Mouse (Mus musculus) megakaryocyte, embryonic 14.5 days (primary cell): ENCODE measurements around the gene Timp3. TPM values are rescaled to one million over a fixed set of nuclear protein-coding genes. Genes with fewer than 3 reads are reported as not detected.

ENCODE experiments used
- H3K27me3 ChIP-seq: replicated peaks from 2 replicates; pipeline ENCODE3; 2012; ENCODE audit warnings: inconsistent platforms
- H3K36me3 ChIP-seq: replicated peaks from 2 replicates; pipeline ENCODE3; 2012; ENCODE audit warnings: low read length, inconsistent platforms, mixed read lengths
- H3K4me1 ChIP-seq: 2 replicates; pipeline ENCODE4 v1.6.1; 2012; ENCODE audit warnings: inconsistent platforms
- H3K4me3 ChIP-seq: replicated peaks from 2 replicates; pipeline ENCODE3; 2012; ENCODE audit warnings: moderate library complexity, mild to moderate bottlenecking, inconsistent platforms
- H3K9me3 ChIP-seq: 2 replicates; pipeline ENCODE4 v1.6.1; 2012; ENCODE audit warnings: inconsistent platforms
- FLI1 ChIP-seq: IDR thresholded peaks from 2 replicates; pipeline ENCODE4 v1.6.1; 2012; ENCODE audit warnings: low read length, inconsistent platforms, mixed read lengths
- GATA1 ChIP-seq: IDR thresholded peaks from 3 replicates; pipeline ENCODE4 v1.6.1; 2012; ENCODE audit warnings: mixed read lengths, low read length, inconsistent platforms, borderline replicate concordance
- polyA plus RNA-seq: library from polyadenylated mRNA; stranded (reverse); fragments of >175 nt; gene quantifications from 2 replicates; pipeline ENCODE4 v1.2.3, GENCODE M21; 2012; ENCODE audit warnings: low replicate concordance; ENCODE audit not compliant: insufficient read depth

Gene Timp3
- polyA plus RNA-seq, 1 experiment = 27.4 TPM

DNA sequence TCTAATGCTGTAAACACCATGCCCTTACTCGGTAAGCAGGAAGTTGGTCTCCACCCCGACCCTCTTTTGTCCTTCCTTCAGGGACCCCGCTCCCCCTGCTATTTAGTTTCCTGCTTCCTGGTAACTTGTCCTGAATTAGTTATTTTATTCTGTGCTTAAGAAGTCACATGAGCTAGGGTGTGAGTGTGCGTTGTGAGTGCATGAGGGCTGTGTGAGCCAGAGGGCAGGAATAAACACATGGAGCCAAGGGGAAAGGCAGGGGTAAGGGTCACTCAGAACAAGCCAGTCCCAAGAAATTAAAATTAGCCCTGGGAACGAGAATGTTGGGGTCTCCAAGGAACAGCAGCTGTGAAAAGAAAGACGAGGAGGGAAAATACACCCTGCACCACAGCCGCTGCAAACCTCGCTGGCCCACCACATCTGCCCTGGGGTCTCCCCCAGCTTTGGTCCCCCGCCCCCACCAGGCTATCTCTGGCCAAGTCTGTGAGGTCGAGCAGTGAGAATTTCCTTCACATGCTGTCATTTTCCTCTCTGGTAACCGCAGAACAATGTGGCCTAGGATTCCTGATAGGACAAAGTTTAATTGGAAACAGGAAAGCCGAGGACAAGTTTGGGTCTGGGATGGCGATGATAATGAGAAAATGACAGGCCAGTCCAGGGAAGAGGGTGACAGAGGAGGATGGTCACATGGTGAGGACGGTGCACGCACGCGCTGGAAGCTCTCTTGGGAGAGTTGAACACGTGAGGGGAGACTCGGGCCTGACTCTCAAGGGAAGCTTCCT, 26.6 kb upstream of the Timp3 start:
- Histone ChIP-seq H3K4me3 (peak overlapping the region; percentile 52), H3K4me1 (peaks cover 75% of the 10 kb centered on the region), H3K9me3 (0 out of 2 replicates have a peak, but pooled peaks cover 5% of the 10 kb centered on the region), H3K27me3 (no peaks in the 10 kb centered on the region), H3K36me3 (no peaks in the 10 kb centered on the region)
- no peak for TF ChIP-seq GATA1
- no peak for TF ChIP-seq FLI1

DNA sequence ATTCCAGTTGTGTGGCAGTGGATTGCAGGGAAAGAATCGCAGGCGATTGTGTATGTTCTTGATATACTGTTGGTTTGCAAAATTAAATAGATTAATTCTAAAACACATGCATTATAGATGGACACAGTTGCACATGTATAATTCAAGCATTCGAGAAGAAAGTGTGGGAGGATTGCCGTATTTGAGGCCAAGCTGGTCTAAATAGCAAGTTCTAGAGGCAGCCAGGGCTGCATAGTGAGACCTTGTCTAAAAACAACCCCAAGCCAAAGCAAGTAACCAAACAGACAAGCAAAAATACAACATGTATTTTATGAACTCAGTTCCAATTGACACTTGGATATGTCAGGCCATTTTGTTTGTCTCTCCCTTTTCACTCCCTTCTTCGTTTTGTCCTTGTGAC, 24.6 kb upstream of the Timp3 start:
- Histone ChIP-seq H3K4me3 (no peak overlapping the region), H3K36me3 (no peaks in the 10 kb centered on the region), H3K9me3 (0 out of 2 replicates have a peak, but pooled peaks cover 5% of the 10 kb centered on the region), H3K27me3 (peaks cover 3% of the 10 kb centered on the region), H3K4me1 (peaks cover 85% of the 10 kb centered on the region)
- TF ChIP-seq GATA1 (no peak), FLI1 (no peak)

- 0 out of 2 replicates have a peak, but pooled peaks cover 5% of the 10 kb centered on the region for H3K9me3 ChIP-seq
- TF ChIP-seq FLI1 (no peak), GATA1 (no peak)
- H3K36me3 ChIP-seq = no peaks in the 10 kb centered on the region
- peaks cover 3% of the 10 kb centered on the region for H3K27me3 ChIP-seq
- peaks cover 89% of the 10 kb centered on the region for H3K4me1 ChIP-seq
- no peak overlapping the region for H3K4me3 ChIP-seq
Measured at GRCm38 (mm10) chr10:86277327-86277726, 22.8 kb upstream of the Timp3 start.

GRCm38 (mm10) chr10:86278481-86278880, 21.7 kb upstream of the Timp3 start:
- H3K4me1 ChIP-seq = peaks cover 78% of the 10 kb centered on the region
- H3K9me3 ChIP-seq = 0 out of 2 replicates have a peak, but pooled peaks cover 5% of the 10 kb centered on the region
- H3K27me3 ChIP-seq = peaks cover 3% of the 10 kb centered on the region
- TF ChIP-seq FLI1 (no peak), GATA1 (no peak)
- no peaks in the 10 kb centered on the region for H3K36me3 ChIP-seq
- H3K4me3 ChIP-seq = no peak overlapping the region

DNA sequence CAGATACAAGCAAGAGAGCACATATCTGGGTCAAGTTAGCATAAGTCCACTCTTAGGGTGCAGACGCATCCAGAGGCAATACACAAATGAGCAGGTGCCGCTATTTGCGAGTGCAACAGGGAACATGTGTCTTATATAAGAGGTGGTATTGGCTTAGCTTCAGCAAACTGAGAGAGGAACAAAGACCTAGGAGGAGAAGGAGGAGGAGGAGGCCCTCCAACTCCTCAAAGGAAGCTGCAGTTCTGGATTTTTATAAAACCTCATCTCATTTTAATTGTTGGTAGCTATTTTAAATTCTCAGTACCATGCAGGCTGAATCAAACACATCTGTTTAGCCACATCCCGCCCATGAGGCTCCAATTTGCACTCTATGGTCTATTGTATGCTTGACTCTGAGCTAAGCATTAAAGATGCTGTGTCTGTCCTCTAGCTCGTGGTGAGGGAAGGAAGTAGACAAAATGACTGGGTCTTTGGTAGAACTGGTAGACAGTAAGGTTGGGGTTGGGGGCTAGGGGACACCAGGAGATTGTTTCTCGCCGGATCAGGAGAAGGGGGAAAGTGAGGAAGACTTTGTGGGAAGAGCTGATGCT, 20.5 kb upstream of the Timp3 start:
- TF ChIP-seq FLI1 (no peak), GATA1 (no peak)
- H3K4me1 ChIP-seq = peaks cover 66% of the 10 kb centered on the region
- peaks cover 3% of the 10 kb centered on the region for H3K27me3 ChIP-seq
- no peaks in the 10 kb centered on the region for H3K9me3 ChIP-seq
- H3K36me3 ChIP-seq = no peaks in the 10 kb centered on the region
- H3K4me3 ChIP-seq = no peak overlapping the region

DNA sequence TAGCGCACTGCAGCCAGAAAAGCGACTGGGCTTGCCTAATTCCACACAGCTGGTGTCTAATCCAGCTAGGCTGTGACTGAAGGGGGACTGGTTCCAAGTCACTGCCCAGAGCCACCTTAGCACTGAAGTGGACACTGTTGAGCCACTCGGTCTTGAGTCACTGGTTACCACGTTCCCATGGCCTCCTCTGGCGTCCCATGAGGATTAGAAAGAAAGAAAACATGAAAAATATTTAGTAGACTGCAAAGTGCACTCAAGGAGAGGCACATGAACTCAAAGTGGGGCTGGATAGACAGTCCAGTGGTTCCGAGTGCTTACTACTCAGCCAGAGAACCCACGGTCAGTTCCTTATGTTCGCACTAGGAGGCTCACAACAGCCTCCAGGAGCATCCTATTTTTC, 18.9 kb upstream of the Timp3 start:
- Histone ChIP-seq H3K4me3 (no peak overlapping the region), H3K27me3 (peaks cover 4% of the 10 kb centered on the region), H3K9me3 (no peaks in the 10 kb centered on the region), H3K36me3 (no peaks in the 10 kb centered on the region), H3K4me1 (peaks cover 59% of the 10 kb centered on the region)
- no peak for TF ChIP-seq FLI1
- TF ChIP-seq GATA1 = no peak

GRCm38 (mm10) chr10:86286508-86286907, 13.7 kb upstream of the Timp3 start:
- peaks cover 8% of the 10 kb centered on the region for H3K36me3 ChIP-seq
- TF ChIP-seq FLI1 (no peak), GATA1 (no peak)
- peaks cover 20% of the 10 kb centered on the region for H3K9me3 ChIP-seq
- no peak overlapping the region for H3K4me3 ChIP-seq
- peaks cover 7% of the 10 kb centered on the region for H3K4me1 ChIP-seq
- H3K27me3 ChIP-seq = peaks cover 4% of the 10 kb centered on the region

DNA sequence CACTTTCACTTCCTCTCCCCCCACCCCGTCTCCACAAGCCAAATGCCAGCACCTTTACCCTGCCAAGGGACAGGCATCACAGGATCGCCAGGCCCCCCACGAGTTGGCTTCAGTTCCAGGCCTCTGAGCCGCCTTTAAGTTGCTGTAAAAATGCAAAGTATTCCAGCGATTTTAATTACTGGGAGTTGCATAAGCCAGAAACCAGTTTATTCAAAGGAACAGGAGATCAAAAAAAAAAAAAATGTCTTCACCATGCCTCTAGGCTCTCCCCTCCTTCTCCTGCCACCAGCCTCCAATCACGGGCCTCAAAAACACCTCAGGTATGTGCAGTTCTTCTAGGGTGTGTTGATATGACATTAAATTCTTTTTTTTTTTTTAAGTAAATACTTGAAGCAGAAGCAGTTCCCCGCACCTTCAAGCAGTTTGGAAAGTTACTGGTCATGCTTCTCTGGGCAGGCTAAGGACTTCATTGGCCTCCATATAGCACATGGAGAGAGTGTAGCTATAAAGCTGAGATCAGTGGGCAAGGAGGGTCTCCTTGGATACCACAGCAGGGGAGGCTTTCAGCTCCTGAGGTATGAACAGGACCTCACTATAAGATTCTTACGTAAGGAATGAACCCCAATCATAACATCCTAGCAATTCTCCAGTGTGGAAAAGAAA, 9.9 kb upstream of the Timp3 start:
- Histone ChIP-seq H3K27me3 (peaks cover 7% of the 10 kb centered on the region), H3K4me1 (peaks cover 12% of the 10 kb centered on the region), H3K4me3 (no peak overlapping the region), H3K9me3 (peaks cover 20% of the 10 kb centered on the region), H3K36me3 (peaks cover 8% of the 10 kb centered on the region)
- no peak for TF ChIP-seq FLI1

DNA sequence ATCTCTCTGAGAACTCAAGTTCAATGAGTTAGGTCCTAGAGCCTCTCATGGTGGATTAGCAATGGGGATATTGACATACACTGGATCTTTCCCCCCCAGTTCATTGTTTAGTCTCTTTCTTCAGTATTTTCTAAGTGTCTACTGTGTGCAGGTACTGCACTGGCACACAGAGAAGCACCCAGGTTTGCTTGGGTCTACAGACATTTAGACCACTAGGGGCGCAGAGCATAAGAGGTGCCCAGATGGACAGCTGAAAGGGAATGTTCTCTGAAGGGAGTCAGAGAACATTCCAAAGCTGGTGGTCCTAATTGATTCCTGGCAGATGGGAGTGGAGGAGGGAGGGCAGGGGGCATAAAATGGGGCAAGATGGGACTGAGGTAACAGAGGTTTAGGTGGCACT, 6.3 kb upstream of the Timp3 start:
- peak overlapping the region; percentile 42 for H3K4me3 ChIP-seq
- peaks cover 3% of the 10 kb centered on the region for H3K36me3 ChIP-seq
- TF ChIP-seq GATA1 (no peak), FLI1 (no peak)
- H3K9me3 ChIP-seq = peaks cover 12% of the 10 kb centered on the region
- peaks cover 41% of the 10 kb centered on the region for H3K4me1 ChIP-seq
- H3K27me3 ChIP-seq = peaks cover 14% of the 10 kb centered on the region
